Mouse (Mus musculus) kidney, adult 2 months (tissue): ENCODE results near the gene Dzip1l. TPM values are rescaled to one million over a fixed set of nuclear protein-coding genes. Genes with fewer than 3 reads are reported as not detected.

Experiments used
- DNase-seq: peaks from one replicate; pipeline ENCODE4 v3.0.0; 2021
- H3K27ac ChIP-seq: fragments of 200-500 bp; 2 replicates; pipeline ENCODE4 v1.5.1; 2012; ENCODE audit warnings: low read depth, low read length, control low read depth, inconsistent platforms; ENCODE audit not compliant: insufficient read depth
- H3K27me3 ChIP-seq: fragments of 200-500 bp; replicated peaks from 2 replicates; pipeline ENCODE4 v1.6.1; 2012; ENCODE audit warnings: mild to moderate bottlenecking, moderate library complexity, low read length, inconsistent platforms; ENCODE audit not compliant: control insufficient read depth, insufficient read depth
- H3K36me3 ChIP-seq: fragments of 200-500 bp; 2 replicates; pipeline ENCODE4 v1.6.1; 2012; ENCODE audit warnings: mild to moderate bottlenecking, moderate library complexity, low read length, inconsistent platforms; ENCODE audit not compliant: control insufficient read depth, insufficient read depth
- H3K4me1 ChIP-seq: fragments of 200-500 bp; 2 replicates; pipeline ENCODE4 v1.6.1; 2011; ENCODE audit warnings: low read length; ENCODE audit not compliant: control insufficient read depth, insufficient read depth
- H3K4me3 ChIP-seq: fragments of 200-500 bp; 2 replicates; pipeline ENCODE4 v1.5.1; 2011; ENCODE audit warnings: mild to moderate bottlenecking, low read depth, low read length, control low read depth; ENCODE audit not compliant: insufficient read depth
- CTCF ChIP-seq: fragments of 200-500 bp; conservative IDR thresholded peaks from 2 replicates; pipeline ENCODE4 v1.5.1; 2011; ENCODE audit warnings: low read depth, mild to moderate bottlenecking, control low read depth, low read length, moderate library complexity, mixed read lengths; ENCODE audit not compliant: insufficient read depth, insufficient read length
- POLR2A ChIP-seq: fragments of 200-500 bp; IDR thresholded peaks from one replicate; pipeline ENCODE4 v1.6.1; 2011; ENCODE audit warnings: low read depth, low read length, control low read depth
- WGBS: fragments of 180-500 bp; shearing (Covaris S2); methylation state at CpG from one replicate; pipeline ENCODE4 v1.1.7; 2018; 5-methylcytosine and 5-hydroxymethylcytosine counted together
- polyA plus RNA-seq: library from polyadenylated mRNA; depleted of rRNA; stranded (reverse); fragments of >200 nt; gene quantifications from 2 replicates; pipeline ENCODE4 v1.2.3, GENCODE M21; 2012

Gene Dzip1l
- polyA plus RNA-seq, 1 experiment: 6.8 TPM

GRCm38 (mm10) chr9:99631781-99632180 is 2.5 kb downstream of the Dzip1l start:
- Histone ChIP-seq H3K4me1 (peaks cover 9% of the 10 kb centered on the region), H3K27me3 (no peaks in the 10 kb centered on the region), H3K4me3 (peak overlapping the region; percentile 22; the same call in 1 of the 2 replicates), H3K36me3 (no peaks in the 10 kb centered on the region), H3K27ac (peak overlapping the region; percentile 14)
- 24% methylated on average over 2 of the region's 2 CpGs for WGBS
- peak; percentile 88 for DNase-seq
- no peak for TF ChIP-seq POLR2A
- no peak for TF ChIP-seq CTCF

- H3K4me3 ChIP-seq: peak overlapping the region; percentile 22
- no peak; the same call in 1 of the 2 replicates for TF ChIP-seq CTCF
- no peak for TF ChIP-seq POLR2A
- H3K27ac ChIP-seq: peak overlapping the region; percentile 14
- no peaks in the 10 kb centered on the region for H3K27me3 ChIP-seq
- peaks cover 9% of the 10 kb centered on the region for H3K4me1 ChIP-seq
- no peaks in the 10 kb centered on the region for H3K36me3 ChIP-seq
- 25% methylated on average over 8 of the region's 8 CpGs for WGBS
- DNase-seq: peak; percentile 69
Measured at GRCm38 (mm10) chr9:99632264-99632663, 3.0 kb downstream of the Dzip1l start.

GRCm38 (mm10) chr9:99636776-99637175 is 7.5 kb downstream of the Dzip1l start:
- H3K36me3 ChIP-seq: no peaks in the 10 kb centered on the region; the same call in 1 of the 2 replicates
- H3K27ac ChIP-seq: no peak overlapping the region

GRCm38 (mm10) chr9:99637227-99637626 is 7.9 kb downstream of the Dzip1l start:
- TF ChIP-seq POLR2A (no peak), CTCF (no peak)
- Histone ChIP-seq H3K27ac (no peak overlapping the region), H3K4me3 (no peak overlapping the region), H3K27me3 (no peaks in the 10 kb centered on the region), H3K4me1 (0 out of 2 replicates have a peak, but pooled peaks cover 4% of the 10 kb centered on the region), H3K36me3 (no peaks in the 10 kb centered on the region; the same call in 1 of the 2 replicates)
- WGBS: 95% methylated on average over 17 of the region's 17 CpGs
- DNase-seq: no peak

More at GRCm38 (mm10) chr9:99636776-99637175, 7.5 kb downstream of the Dzip1l start:
- Histone ChIP-seq H3K4me3 (no peak overlapping the region), H3K4me1 (0 out of 2 replicates have a peak, but pooled peaks cover 4% of the 10 kb centered on the region), H3K27me3 (no peaks in the 10 kb centered on the region)
- WGBS: 84% methylated on average over 1 of the region's 1 CpGs
- no peak for DNase-seq
- no peak for TF ChIP-seq POLR2A
- TF ChIP-seq CTCF: no peak

GRCm38 (mm10) chr9:99637736-99638135 is 8.4 kb downstream of the Dzip1l start:
- no peak for DNase-seq
- 91% methylated on average over 13 of the region's 13 CpGs for WGBS
- no peak overlapping the region for H3K4me3 ChIP-seq
- H3K36me3 ChIP-seq: no peaks in the 10 kb centered on the region; the same call in 1 of the 2 replicates
- H3K4me1 ChIP-seq: 0 out of 2 replicates have a peak, but pooled peaks cover 4% of the 10 kb centered on the region
- no peak for TF ChIP-seq POLR2A
- TF ChIP-seq CTCF: no peak
- H3K27me3 ChIP-seq: no peaks in the 10 kb centered on the region
- no peak overlapping the region for H3K27ac ChIP-seq

- H3K4me1 ChIP-seq: no peaks in the 10 kb centered on the region
- no peaks in the 10 kb centered on the region for H3K27me3 ChIP-seq
- DNase-seq: no peak
- H3K27ac ChIP-seq: no peak overlapping the region
- 75% methylated on average over 5 of the region's 5 CpGs for WGBS
- TF ChIP-seq POLR2A: no peak
- TF ChIP-seq CTCF: no peak
- H3K4me3 ChIP-seq: no peak overlapping the region
- peaks cover 4% of the 10 kb centered on the region; the same call in 1 of the 2 replicates for H3K36me3 ChIP-seq
Measured at GRCm38 (mm10) chr9:99639957-99640356, 10.7 kb downstream of the Dzip1l start.

- DNase-seq: no peak
- Histone ChIP-seq H3K27ac (no peak overlapping the region), H3K4me3 (no peak overlapping the region), H3K36me3 (peaks cover 4% of the 10 kb centered on the region), H3K27me3 (no peaks in the 10 kb centered on the region), H3K4me1 (no peaks in the 10 kb centered on the region)
- no peak for TF ChIP-seq CTCF
- TF ChIP-seq POLR2A: no peak
- WGBS: 91% methylated on average over 6 of the region's 6 CpGs
Measured at GRCm38 (mm10) chr9:99645416-99645815, 16.1 kb downstream of the Dzip1l start.

GRCm38 (mm10) chr9:99646102-99646501 is 16.8 kb downstream of the Dzip1l start:
- WGBS: 96% methylated on average over 6 of the region's 6 CpGs
- TF ChIP-seq POLR2A (no peak), CTCF (no peak)
- Histone ChIP-seq H3K36me3 (peaks cover 9% of the 10 kb centered on the region), H3K27ac (no peak overlapping the region), H3K4me3 (no peak overlapping the region), H3K27me3 (no peaks in the 10 kb centered on the region), H3K4me1 (no peaks in the 10 kb centered on the region)
- DNase-seq: no peak
